Mouse (Mus musculus) kidney, postnatal 0 days (tissue): ENCODE measurements at regions not wholly inside any gene's neighbourhood (a gene's known extent, or its start where the extent isn't known, plus 50 kb on each side); places are given as distances from the start of the nearest gene placed in this dataset.
A peak's percentile ranks its signal among the peaks of the same experiment; 100 is the strongest.

Experiments used
- ATAC-seq: fragments of 200-750 bp; cut with Nextera tagmentation; replicated peaks from 2 replicates; pipeline ENCODE4 v1.8.0; 2017; ENCODE audit warnings: low read depth, moderate number of reproducible peaks, moderate TSS enrichment, moderate library complexity; ENCODE audit not compliant: low FRiP score
- DNase-seq: peaks from one replicate; pipeline ENCODE4 v3.0.0-alpha.2; 2016; ENCODE audit warnings: low spot score
- H3K27ac ChIP-seq: fragments of 300-500 bp; sonication (generic); 2 replicates; pipeline ENCODE4 v1.5.1; 2014; ENCODE audit warnings: mild to moderate bottlenecking
- H3K27me3 ChIP-seq: fragments of 300-500 bp; sonication (generic); 2 replicates; pipeline ENCODE4 v1.6.1; 2014; ENCODE audit warnings: low read length, mixed read lengths; ENCODE audit not compliant: insufficient read depth
- H3K36me3 ChIP-seq: fragments of 300-500 bp; sonication (generic); 2 replicates; pipeline ENCODE4 v1.6.1; 2014; ENCODE audit warnings: low read length, mixed read lengths; ENCODE audit not compliant: insufficient read depth
- H3K4me1 ChIP-seq: fragments of 300-500 bp; sonication (generic); replicated peaks from 2 replicates; pipeline ENCODE4 v1.6.1; 2014; ENCODE audit warnings: antibody characterized with exemption, low read length, mixed read lengths; ENCODE audit not compliant: insufficient read depth
- H3K4me2 ChIP-seq: fragments of 300-500 bp; sonication (generic); 2 replicates; pipeline ENCODE4 v1.6.1; 2014; ENCODE audit warnings: mild to moderate bottlenecking, low read length, moderate library complexity, mixed read lengths
- H3K4me3 ChIP-seq: fragments of 300-500 bp; sonication (generic); replicated peaks from 2 replicates; pipeline ENCODE4 v1.5.1; 2014; ENCODE audit warnings: low read depth, low read length
- H3K9ac ChIP-seq: fragments of 300-500 bp; sonication (generic); 2 replicates; pipeline ENCODE4 v1.6.1; 2014; ENCODE audit warnings: low read depth, low read length
- H3K9me3 ChIP-seq: fragments of 300-500 bp; sonication (generic); replicated peaks from 2 replicates; pipeline ENCODE4 v1.6.1; 2016; ENCODE audit warnings: low read length, inconsistent platforms, mixed read lengths
- CTCF ChIP-seq: IDR thresholded peaks from 2 replicates; pipeline ENCODE4 v1.5.1; 2016; ENCODE audit warnings: antibody characterized with exemption, low read depth, mild to moderate bottlenecking, moderate library complexity
- WGBS: fragments of 180-500 bp; shearing (Covaris S2); extraction: QIAGEN DNeasy Blood & Tissue Kit; methylation state at CpG from one replicate; pipeline ENCODE4 v1.1.7; 2014; 5-methylcytosine and 5-hydroxymethylcytosine counted together

GRCm38 (mm10) chr5:44975456-44976195, 176.1 kb upstream of the Ldb2 start:
- H3K9ac ChIP-seq: no peak overlapping the region
- TF ChIP-seq CTCF: no peak
- ATAC-seq: no peak
- no peaks in the 10 kb centered on the region for H3K36me3 ChIP-seq
- WGBS: 32% methylated on average over 9 of the region's 9 CpGs
- H3K4me2 ChIP-seq: no peak overlapping the region
- H3K9me3 ChIP-seq: no peaks in the 10 kb centered on the region
- no peaks in the 10 kb centered on the region for H3K27me3 ChIP-seq
- H3K4me1 ChIP-seq: 0 out of 2 replicates have a peak, but pooled peaks cover 4% of the 10 kb centered on the region
- peak; percentile 21 for DNase-seq
- no peak overlapping the region for H3K4me3 ChIP-seq
- H3K27ac ChIP-seq: no peak overlapping the region

- no peaks in the 10 kb centered on the region for H3K4me1 ChIP-seq
- WGBS: 17% methylated on average over 7 of the region's 7 CpGs
- no peak overlapping the region for H3K4me3 ChIP-seq
- ATAC-seq (peak; percentile 78), DNase-seq (peak; percentile 87)
- no peak for TF ChIP-seq CTCF
- no peak overlapping the region for H3K9ac ChIP-seq
- H3K9me3 ChIP-seq: no peaks in the 10 kb centered on the region
- no peaks in the 10 kb centered on the region for H3K27me3 ChIP-seq
- 0 out of 2 replicates have a peak overlapping the region, but pooled peaks have one; percentile 42 for H3K27ac ChIP-seq
- no peaks in the 10 kb centered on the region for H3K36me3 ChIP-seq
- H3K4me2 ChIP-seq: no peak overlapping the region
These were observed 143.8 kb upstream of the Ldb2 start for GRCm38 (mm10) chr5:44943023-44943921.

- H3K4me3 ChIP-seq: no peak overlapping the region
- H3K9ac ChIP-seq: no peak overlapping the region
- H3K4me2 ChIP-seq: no peak overlapping the region
- no peaks in the 10 kb centered on the region for H3K4me1 ChIP-seq
- WGBS: 37% methylated on average over 2 of the region's 2 CpGs
- H3K9me3 ChIP-seq: no peaks in the 10 kb centered on the region
- no peak for DNase-seq
- H3K36me3 ChIP-seq: no peaks in the 10 kb centered on the region
- H3K27ac ChIP-seq: peak overlapping the region; percentile 42; the same call in 1 of the 2 replicates
- ATAC-seq: no peak
- no peaks in the 10 kb centered on the region for H3K27me3 ChIP-seq
- TF ChIP-seq CTCF: no peak
These were observed 143.1 kb upstream of the Ldb2 start for GRCm38 (mm10) chr5:44942575-44942974.

- TF ChIP-seq CTCF: no peak
- peak; percentile 61 for DNase-seq
- no peak overlapping the region for H3K9ac ChIP-seq
- no peak overlapping the region for H3K27ac ChIP-seq
- no peaks in the 10 kb centered on the region for H3K36me3 ChIP-seq
- ATAC-seq: no peak
- no peak overlapping the region for H3K4me3 ChIP-seq
- WGBS: 27% methylated on average over 2 of the region's 2 CpGs
- no peak overlapping the region for H3K4me2 ChIP-seq
- H3K9me3 ChIP-seq: no peaks in the 10 kb centered on the region
- H3K4me1 ChIP-seq: no peaks in the 10 kb centered on the region
- no peaks in the 10 kb centered on the region for H3K27me3 ChIP-seq
These were observed 126.0 kb upstream of the Ldb2 start for GRCm38 (mm10) chr5:44925476-44925875.

- H3K4me3 ChIP-seq: no peak overlapping the region
- no peaks in the 10 kb centered on the region for H3K27me3 ChIP-seq
- WGBS: 8% methylated on average over 2 of the region's 2 CpGs
- no peaks in the 10 kb centered on the region for H3K9me3 ChIP-seq
- H3K4me1 ChIP-seq: no peaks in the 10 kb centered on the region
- no peak for ATAC-seq
- H3K4me2 ChIP-seq: no peak overlapping the region
- no peak overlapping the region for H3K27ac ChIP-seq
- peak; percentile 29 for DNase-seq
- H3K9ac ChIP-seq: no peak overlapping the region
- TF ChIP-seq CTCF: no peak
- no peaks in the 10 kb centered on the region for H3K36me3 ChIP-seq
These were observed 122.8 kb upstream of the Ldb2 start for GRCm38 (mm10) chr5:44922129-44922775.

GRCm38 (mm10) chr5:44917816-44918213, 118.3 kb upstream of the Ldb2 start:
- WGBS: 89% methylated on average over 6 of the region's 6 CpGs
- H3K4me2 ChIP-seq: peak overlapping the region; percentile 48

More at GRCm38 (mm10) chr5:44917816-44918213, 118.3 kb upstream of the Ldb2 start:
- DNase-seq: no peak
- Histone ChIP-seq H3K4me1 (no peaks in the 10 kb centered on the region), H3K27me3 (no peaks in the 10 kb centered on the region), H3K27ac (no peak overlapping the region), H3K9me3 (no peaks in the 10 kb centered on the region), H3K36me3 (no peaks in the 10 kb centered on the region), H3K9ac (no peak overlapping the region), H3K4me3 (0 out of 2 replicates have a peak overlapping the region, but pooled peaks have one; percentile 17)
- no peak for ATAC-seq
- TF ChIP-seq CTCF: no peak
